Mouse (Mus musculus) limb, embryonic 15.5 days (tissue): ENCODE measurements at regions not wholly inside any gene's neighbourhood (a gene's known extent, or its start where the extent isn't known, plus 50 kb on each side); places are given as distances from the start of the nearest gene placed in this dataset.

Experiments
- ATAC-seq: fragments of 200-750 bp; cut with Nextera tagmentation; 2 replicates; pipeline ENCODE4 v1.8.0; 2017; ENCODE audit warnings: low read depth, moderate TSS enrichment; ENCODE audit not compliant: insufficient number of reproducible peaks, low FRiP score, low TSS enrichment
- H3K27ac ChIP-seq: fragments of 300-500 bp; sonication (generic); 2 replicates; pipeline ENCODE4 v1.5.1; 2015; ENCODE audit warnings: moderate library complexity, mild to moderate bottlenecking, inconsistent platforms
- H3K27me3 ChIP-seq: fragments of 300-500 bp; sonication (generic); 2 replicates; pipeline ENCODE4 v1.6.1; 2015; ENCODE audit warnings: inconsistent platforms
- H3K36me3 ChIP-seq: fragments of 300-500 bp; sonication (generic); 2 replicates; pipeline ENCODE4 v1.6.1; 2015; ENCODE audit warnings: inconsistent platforms
- H3K4me1 ChIP-seq: fragments of 300-500 bp; sonication (generic); 2 replicates; pipeline ENCODE4 v1.6.1; 2015; ENCODE audit warnings: inconsistent platforms
- H3K4me2 ChIP-seq: fragments of 300-500 bp; sonication (generic); 2 replicates; pipeline ENCODE4 v1.6.1; 2015; ENCODE audit warnings: mild to moderate bottlenecking, inconsistent platforms
- H3K4me3 ChIP-seq: fragments of 300-500 bp; sonication (generic); 2 replicates; pipeline ENCODE4 v1.5.1; 2015; ENCODE audit warnings: mild to moderate bottlenecking, inconsistent platforms
- H3K9ac ChIP-seq: fragments of 300-500 bp; sonication (generic); 2 replicates; pipeline ENCODE4 v1.6.1; 2015; ENCODE audit warnings: inconsistent platforms
- H3K9me3 ChIP-seq: fragments of 300-500 bp; sonication (generic); 2 replicates; pipeline ENCODE4 v1.6.1; 2016; ENCODE audit warnings: inconsistent platforms
- WGBS: fragments of 180-500 bp; shearing (Covaris S2); methylation state at CpG from one replicate; pipeline ENCODE4 v1.1.7; 2015; 5-methylcytosine and 5-hydroxymethylcytosine counted together

GRCm38 (mm10) chr4:131322323-131322722 lies 378.1 kb downstream of the Matn1 start:
- ATAC-seq, result no peak
- Histone ChIP-seq H3K4me3 (no peak overlapping the region), H3K36me3 (no peaks in the 10 kb centered on the region), H3K4me1 (no peaks in the 10 kb centered on the region), H3K27me3 (no peaks in the 10 kb centered on the region), H3K9ac (no peak overlapping the region), H3K4me2 (no peak overlapping the region), H3K27ac (no peak overlapping the region), H3K9me3 (no peaks in the 10 kb centered on the region)
- WGBS, result 64% methylated on average over 5 of the region's 5 CpGs

GRCm38 (mm10) chr4:131324486-131324885 lies 380.3 kb downstream of the Matn1 start:
- no peak overlapping the region for H3K27ac ChIP-seq
- no peak overlapping the region for H3K9ac ChIP-seq
- no peaks in the 10 kb centered on the region for H3K36me3 ChIP-seq
- H3K4me3 ChIP-seq, result no peak overlapping the region
- H3K9me3 ChIP-seq, result no peaks in the 10 kb centered on the region
- H3K27me3 ChIP-seq, result no peaks in the 10 kb centered on the region
- H3K4me1 ChIP-seq, result no peaks in the 10 kb centered on the region
- H3K4me2 ChIP-seq, result no peak overlapping the region
- no peak for ATAC-seq
- 76% methylated on average over 3 of the region's 3 CpGs for WGBS

GRCm38 (mm10) chr4:131325200-131325599 lies 381.0 kb downstream of the Matn1 start:
- H3K27me3 ChIP-seq, result no peaks in the 10 kb centered on the region
- ATAC-seq, result no peak
- no peak overlapping the region for H3K4me2 ChIP-seq
- 83% methylated on average over 11 of the region's 11 CpGs for WGBS
- no peak overlapping the region for H3K9ac ChIP-seq
- H3K4me1 ChIP-seq, result no peaks in the 10 kb centered on the region
- no peak overlapping the region for H3K27ac ChIP-seq
- no peak overlapping the region for H3K4me3 ChIP-seq
- no peaks in the 10 kb centered on the region for H3K9me3 ChIP-seq
- no peaks in the 10 kb centered on the region for H3K36me3 ChIP-seq

- Histone ChIP-seq H3K27me3 (no peaks in the 10 kb centered on the region), H3K4me3 (no peak overlapping the region), H3K4me2 (no peak overlapping the region), H3K9me3 (no peaks in the 10 kb centered on the region), H3K4me1 (no peaks in the 10 kb centered on the region), H3K9ac (no peak overlapping the region), H3K27ac (no peak overlapping the region), H3K36me3 (no peaks in the 10 kb centered on the region)
- ATAC-seq, result no peak
- 83% methylated on average over 3 of the region's 3 CpGs for WGBS
These were observed 381.4 kb downstream of the Matn1 start for GRCm38 (mm10) chr4:131325609-131326008.

GRCm38 (mm10) chr4:131329398-131329797 lies 385.2 kb downstream of the Matn1 start:
- 63% methylated on average over 5 of the region's 5 CpGs for WGBS
- no peaks in the 10 kb centered on the region for H3K4me1 ChIP-seq
- H3K9me3 ChIP-seq, result no peaks in the 10 kb centered on the region
- H3K27ac ChIP-seq, result no peak overlapping the region
- no peak for ATAC-seq
- H3K9ac ChIP-seq, result no peak overlapping the region
- no peak overlapping the region for H3K4me2 ChIP-seq
- no peaks in the 10 kb centered on the region for H3K27me3 ChIP-seq
- H3K36me3 ChIP-seq, result no peaks in the 10 kb centered on the region
- H3K4me3 ChIP-seq, result no peak overlapping the region

DNA sequence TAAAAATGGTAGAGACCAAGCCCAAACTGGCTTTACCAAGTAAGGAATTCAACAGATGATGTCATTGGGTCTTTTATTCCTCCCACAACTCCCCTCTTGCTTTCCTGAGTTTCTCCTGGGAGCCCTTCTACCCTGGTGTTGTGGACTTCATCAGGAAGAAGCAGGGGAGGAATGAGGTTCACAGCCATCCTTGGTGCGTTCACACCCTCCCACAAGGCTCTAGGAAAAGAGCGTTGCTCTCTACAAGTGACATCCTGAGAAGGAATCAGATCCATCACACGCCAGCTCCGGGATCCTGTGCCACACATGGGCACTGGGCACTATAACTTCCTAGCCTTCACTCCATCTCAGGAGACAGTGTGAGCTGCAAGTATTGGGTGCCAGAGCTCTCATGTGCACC lies 387.5 kb downstream of the Matn1 start:
- WGBS, result 86% methylated on average over 4 of the region's 4 CpGs

GRCm38 (mm10) chr4:131336801-131337200 lies 392.6 kb downstream of the Matn1 start:
- no peak overlapping the region for H3K27ac ChIP-seq

More for the DNA sequence above, 387.5 kb downstream of the Matn1 start:
- no peak overlapping the region for H3K9ac ChIP-seq
- no peak for ATAC-seq
- H3K4me2 ChIP-seq, result no peak overlapping the region
- H3K27ac ChIP-seq, result no peak overlapping the region
- no peaks in the 10 kb centered on the region for H3K4me1 ChIP-seq
- H3K36me3 ChIP-seq, result no peaks in the 10 kb centered on the region
- H3K27me3 ChIP-seq, result no peaks in the 10 kb centered on the region
- no peaks in the 10 kb centered on the region for H3K9me3 ChIP-seq
- no peak overlapping the region for H3K4me3 ChIP-seq

DNA sequence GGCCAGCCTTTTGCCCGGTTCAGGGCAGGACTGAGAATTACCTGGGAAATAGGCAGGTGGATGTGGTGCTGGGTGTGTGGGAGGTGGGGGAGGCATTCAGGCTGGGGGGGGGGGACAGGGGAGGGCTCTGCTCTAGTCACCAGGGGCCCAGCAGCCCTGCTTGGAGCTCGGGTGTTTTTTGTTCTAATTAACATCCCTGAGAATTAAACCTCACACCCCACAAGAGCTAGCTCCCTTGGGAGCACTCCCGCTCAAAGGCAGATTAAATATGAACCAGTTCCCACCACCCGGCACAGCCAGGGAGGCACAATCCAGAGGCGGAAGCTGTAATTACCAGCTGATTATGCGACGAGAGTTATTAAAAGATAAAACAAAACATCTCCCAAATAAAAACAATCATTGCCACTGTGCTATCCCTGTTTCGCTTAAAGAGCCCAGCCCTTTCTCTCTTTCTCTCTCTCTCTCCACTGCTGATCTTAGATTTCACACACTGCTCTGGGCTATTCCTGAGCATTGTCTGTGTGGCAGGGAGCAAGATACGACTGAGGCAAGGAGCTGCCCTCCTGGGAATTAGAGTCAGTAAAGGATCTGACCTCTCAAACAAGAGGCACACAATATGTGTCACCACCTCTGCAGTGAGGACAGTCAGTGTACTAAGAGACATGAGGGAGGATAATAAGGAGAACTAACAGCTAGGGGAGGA lies 397.0 kb downstream of the Matn1 start:
- Histone ChIP-seq H3K9me3 (no peaks in the 10 kb centered on the region), H3K27ac (no peak overlapping the region), H3K27me3 (0 out of 2 replicates have a peak, but pooled peaks cover 9% of the 10 kb centered on the region), H3K4me1 (0 out of 2 replicates have a peak, but pooled peaks cover 3% of the 10 kb centered on the region), H3K36me3 (no peaks in the 10 kb centered on the region), H3K4me3 (no peak overlapping the region), H3K9ac (no peak overlapping the region), H3K4me2 (no peak overlapping the region)
- no peak for ATAC-seq
- WGBS, result 35% methylated on average over 9 of the region's 9 CpGs

More at GRCm38 (mm10) chr4:131336801-131337200, 392.6 kb downstream of the Matn1 start:
- no peak overlapping the region for H3K4me3 ChIP-seq
- no peak overlapping the region for H3K9ac ChIP-seq
- ATAC-seq, result no peak
- H3K4me1 ChIP-seq, result 0 out of 2 replicates have a peak, but pooled peaks cover 3% of the 10 kb centered on the region
- H3K4me2 ChIP-seq, result no peak overlapping the region
- no peaks in the 10 kb centered on the region for H3K36me3 ChIP-seq
- 0 out of 2 replicates have a peak, but pooled peaks cover 6% of the 10 kb centered on the region for H3K27me3 ChIP-seq
- 56% methylated on average over 3 of the region's 3 CpGs for WGBS
- H3K9me3 ChIP-seq, result no peaks in the 10 kb centered on the region

GRCm38 (mm10) chr4:131346727-131347126 lies 402.5 kb downstream of the Matn1 start:
- Histone ChIP-seq H3K4me2 (no peak overlapping the region), H3K27me3 (peaks cover 10% of the 10 kb centered on the region; the same call in 1 of the 2 replicates), H3K9ac (no peak overlapping the region), H3K4me3 (no peak overlapping the region), H3K9me3 (no peaks in the 10 kb centered on the region), H3K27ac (no peak overlapping the region), H3K4me1 (no peaks in the 10 kb centered on the region), H3K36me3 (no peaks in the 10 kb centered on the region)
- whole genome bisulfite sequencing, result 51% methylated on average over 3 of the region's 3 CpGs
- ATAC-seq, result no peak

- Histone ChIP-seq H3K27me3 (peaks cover 6% of the 10 kb centered on the region; the same call in 1 of the 2 replicates), H3K4me2 (no peak overlapping the region), H3K4me3 (no peak overlapping the region), H3K4me1 (no peaks in the 10 kb centered on the region), H3K27ac (no peak overlapping the region), H3K9ac (no peak overlapping the region), H3K9me3 (no peaks in the 10 kb centered on the region), H3K36me3 (no peaks in the 10 kb centered on the region)
- ATAC-seq, result no peak
- WGBS, result 37% methylated on average over 7 of the region's 7 CpGs
These were observed 406.1 kb downstream of the Matn1 start for GRCm38 (mm10) chr4:131350268-131350667.

- no peak overlapping the region for H3K27ac ChIP-seq
- H3K36me3 ChIP-seq, result no peaks in the 10 kb centered on the region
- no peak overlapping the region for H3K9ac ChIP-seq
- peaks cover 2% of the 10 kb centered on the region; the same call in 1 of the 2 replicates for H3K27me3 ChIP-seq
- WGBS, result 93% methylated on average over 3 of the region's 3 CpGs
- H3K9me3 ChIP-seq, result no peaks in the 10 kb centered on the region
- no peak overlapping the region for H3K4me2 ChIP-seq
- no peak for ATAC-seq
- no peak overlapping the region for H3K4me3 ChIP-seq
- no peaks in the 10 kb centered on the region for H3K4me1 ChIP-seq
These were observed 410.7 kb downstream of the Matn1 start for GRCm38 (mm10) chr4:131354908-131355307.

DNA sequence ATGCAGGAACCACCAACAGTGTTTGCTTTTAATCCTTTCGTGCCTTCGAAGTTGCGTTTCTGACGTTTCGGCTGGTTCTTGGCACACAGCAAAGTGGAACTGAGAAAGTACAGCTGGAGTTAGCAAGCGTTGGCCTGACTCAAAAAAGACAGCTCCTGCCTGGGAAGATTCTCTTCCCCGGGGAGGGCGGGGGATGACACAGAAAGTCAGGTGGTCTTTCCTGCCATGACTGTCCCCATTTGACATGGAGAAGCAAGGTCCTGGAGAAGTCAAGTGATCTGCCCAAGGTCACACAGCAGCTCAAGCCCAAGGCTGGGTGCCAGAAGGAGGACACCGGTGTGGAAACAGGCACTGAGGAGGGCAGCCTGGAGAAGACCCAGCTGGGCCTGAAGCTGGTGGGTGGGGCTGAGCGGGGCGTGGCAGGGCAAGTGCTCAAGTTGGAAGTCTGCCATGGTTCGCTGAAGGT lies 411.4 kb downstream of the Matn1 start:
- H3K4me3 ChIP-seq, result no peak overlapping the region
- H3K27me3 ChIP-seq, result no peaks in the 10 kb centered on the region
- H3K4me1 ChIP-seq, result no peaks in the 10 kb centered on the region
- WGBS, result 83% methylated on average over 12 of the region's 12 CpGs
- H3K27ac ChIP-seq, result no peak overlapping the region
- H3K4me2 ChIP-seq, result no peak overlapping the region
- no peaks in the 10 kb centered on the region for H3K36me3 ChIP-seq
- ATAC-seq, result no peak
- no peak overlapping the region for H3K9ac ChIP-seq
- no peaks in the 10 kb centered on the region for H3K9me3 ChIP-seq
